8 mouse cellular contexts compared by ENCODE assay signal in the genomic region with DNA sequence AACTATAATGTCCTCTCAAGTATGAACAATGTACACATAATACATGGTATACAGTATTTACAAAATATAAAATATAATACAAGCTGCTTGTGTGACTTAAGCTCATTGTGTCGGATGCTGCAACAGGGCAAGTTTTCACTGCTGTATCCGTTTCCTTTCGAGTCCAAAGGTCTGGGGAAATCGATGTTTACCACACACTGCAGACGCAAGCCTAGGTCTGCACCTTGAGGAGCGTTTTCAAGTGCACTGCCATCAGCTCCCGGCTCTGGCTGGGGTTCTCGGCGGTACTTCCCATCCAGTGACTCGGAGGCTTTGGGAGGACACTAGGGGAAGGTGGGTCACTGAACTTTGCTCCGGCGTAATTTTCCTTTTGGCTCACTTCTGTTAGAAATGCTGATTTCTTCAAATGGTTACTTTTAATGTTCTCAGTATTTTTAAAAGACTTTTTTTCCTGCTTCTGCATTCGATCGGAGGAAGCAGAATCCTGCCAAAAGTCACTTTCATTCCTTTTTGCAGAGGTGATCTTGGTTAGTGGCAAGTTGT. TPM values are rescaled to one million over a fixed set of nuclear protein-coding genes. Genes with fewer than 3 reads are reported as not detected.
DNase-seq lines count a peak whose midpoint lies in the region; ATAC-seq and TF ChIP-seq lines count a peak whose summit lies in the region.

No protein-coding gene starts in this region.

- WGBS in hindbrain, embryonic 10.5 days, result 94% methylated on average over 14 of the region's 14 CpGs
- WGBS in hindbrain, embryonic 11.5 days, result 95% methylated on average over 14 of the region's 14 CpGs
- WGBS in embryonic facial prominence, embryonic 12.5 days, result 88% methylated on average over 14 of the region's 14 CpGs
- WGBS in hindbrain, postnatal 0 days, result 86% methylated on average over 14 of the region's 14 CpGs
- 92% methylated on average over 14 of the region's 14 CpGs for WGBS in midbrain, embryonic 14.5 days

- no peak overlapping the region for H3K9ac ChIP-seq in hindbrain, embryonic 11.5 days (ENCODE audit: low read depth, low read length)
- no peak overlapping the region for H3K9ac ChIP-seq in embryonic facial prominence, embryonic 12.5 days
- H3K9ac ChIP-seq in hindbrain, postnatal 0 days (replicated peaks; ENCODE audit: low read length), result no peak overlapping the region
- no peak overlapping the region for H3K9ac ChIP-seq in midbrain, embryonic 14.5 days (replicated peaks; ENCODE audit: low read length)

- H3K4me3 ChIP-seq in hindbrain, embryonic 10.5 days, result peak overlapping the region; percentile 99; the same call in 1 of the 2 replicates
- H3K4me3 ChIP-seq in hindbrain, embryonic 11.5 days (ENCODE audit: low read depth, low read length), result no peak overlapping the region
- no peak overlapping the region for H3K4me3 ChIP-seq in embryonic facial prominence, embryonic 12.5 days
- peak overlapping the region; percentile 98; the same call in 1 of the 2 replicates for H3K4me3 ChIP-seq in hindbrain, postnatal 0 days (ENCODE audit: low read length)
- H3K4me3 ChIP-seq in midbrain, embryonic 14.5 days (replicated peaks; ENCODE audit: low read depth, low read length), result peak overlapping the region; percentile 100

- peaks cover 43% of the 10 kb centered on the region for H3K36me3 ChIP-seq in hindbrain, embryonic 10.5 days
- peaks cover 5% of the 10 kb centered on the region; the same call in 1 of the 2 replicates for H3K36me3 ChIP-seq in hindbrain, embryonic 11.5 days (ENCODE audit: control insufficient read depth, insufficient read depth, low read length)
- peaks cover 37% of the 10 kb centered on the region for H3K36me3 ChIP-seq in embryonic facial prominence, embryonic 12.5 days
- peaks cover 11% of the 10 kb centered on the region; the same call in 1 of the 2 replicates for H3K36me3 ChIP-seq in hindbrain, postnatal 0 days (ENCODE audit: insufficient read depth, low read length)
- peaks cover 34% of the 10 kb centered on the region for H3K36me3 ChIP-seq in midbrain, embryonic 14.5 days (ENCODE audit: control insufficient read depth, insufficient read depth, low read length)

- H3K9me3 ChIP-seq in hindbrain, embryonic 10.5 days, result no peaks in the 10 kb centered on the region
- no peaks in the 10 kb centered on the region for H3K9me3 ChIP-seq in hindbrain, embryonic 11.5 days (ENCODE audit: control insufficient read depth, low read length)
- H3K9me3 ChIP-seq in embryonic facial prominence, embryonic 12.5 days, result no peaks in the 10 kb centered on the region
- H3K9me3 ChIP-seq in hindbrain, postnatal 0 days (ENCODE audit: low read length), result no peaks in the 10 kb centered on the region
- H3K9me3 ChIP-seq in midbrain, embryonic 14.5 days (ENCODE audit: control insufficient read depth, low read length), result no peaks in the 10 kb centered on the region

- TF ChIP-seq CTCF in hindbrain, postnatal 0 days (IDR thresholded peaks at IDR 0.05; ENCODE audit: low read depth), result no peak

- H3K27ac ChIP-seq in hindbrain, embryonic 10.5 days, result no peak overlapping the region
- H3K27ac ChIP-seq in hindbrain, embryonic 11.5 days (ENCODE audit: low read depth, low read length), result no peak overlapping the region
- no peak overlapping the region for H3K27ac ChIP-seq in embryonic facial prominence, embryonic 12.5 days
- no peak overlapping the region for H3K27ac ChIP-seq in hindbrain, postnatal 0 days
- H3K27ac ChIP-seq in midbrain, embryonic 14.5 days (replicated peaks; ENCODE audit: low read depth, low read length), result no peak overlapping the region

- H3K4me2 ChIP-seq in hindbrain, embryonic 11.5 days (replicated peaks; ENCODE audit: low read depth, low read length), result no peak overlapping the region; the same call in 1 of the 2 replicates
- peak overlapping the region; percentile 64 for H3K4me2 ChIP-seq in embryonic facial prominence, embryonic 12.5 days (replicated peaks)
- H3K4me2 ChIP-seq in hindbrain, postnatal 0 days (ENCODE audit: low read depth, low read length), result peak overlapping the region; percentile 52
- peak overlapping the region; percentile 66 for H3K4me2 ChIP-seq in midbrain, embryonic 14.5 days (ENCODE audit: low read length)

- no peak for DNase-seq in hindbrain, embryonic 10.5 days (ENCODE audit: low spot score)
- no peak for DNase-seq in hindbrain, embryonic 11.5 days (ENCODE audit: low spot score)
- DNase-seq in hindbrain, postnatal 0 days (ENCODE audit: low spot score), result no peak
- DNase-seq in midbrain, embryonic 14.5 days, result no peak
- DNase-seq in frontal cortex, postnatal 14 days (ENCODE audit: low spot score in 2 of 2), result no peak
- DNase-seq in cerebellum, adult 9-10 months, result no peak
- DNase-seq in testis, postnatal 14 days (ENCODE audit: low spot score), result no peak

- peaks cover 23% of the 10 kb centered on the region for H3K4me1 ChIP-seq in hindbrain, embryonic 10.5 days (replicated peaks)
- no peaks in the 10 kb centered on the region for H3K4me1 ChIP-seq in hindbrain, embryonic 11.5 days (replicated peaks; ENCODE audit: control insufficient read depth, insufficient read depth, low read length)
- H3K4me1 ChIP-seq in embryonic facial prominence, embryonic 12.5 days, result 0 out of 2 replicates have a peak, but pooled peaks cover 14% of the 10 kb centered on the region
- no peaks in the 10 kb centered on the region for H3K4me1 ChIP-seq in hindbrain, postnatal 0 days (ENCODE audit: insufficient read depth, low read length)
- H3K4me1 ChIP-seq in midbrain, embryonic 14.5 days (ENCODE audit: control insufficient read depth, insufficient read depth, low read length), result peaks cover 20% of the 10 kb centered on the region

- H3K27me3 ChIP-seq in hindbrain, embryonic 10.5 days (ENCODE audit: insufficient read depth, poor library complexity, severe bottlenecking), result no peaks in the 10 kb centered on the region
- H3K27me3 ChIP-seq in hindbrain, embryonic 11.5 days (ENCODE audit: control insufficient read depth, insufficient read depth, low read length), result no peaks in the 10 kb centered on the region
- H3K27me3 ChIP-seq in embryonic facial prominence, embryonic 12.5 days, result no peaks in the 10 kb centered on the region
- no peaks in the 10 kb centered on the region for H3K27me3 ChIP-seq in hindbrain, postnatal 0 days (ENCODE audit: insufficient read depth, low read length)
- no peaks in the 10 kb centered on the region for H3K27me3 ChIP-seq in midbrain, embryonic 14.5 days (ENCODE audit: control insufficient read depth, insufficient read depth, low read length)

- ATAC-seq in hindbrain, embryonic 11.5 days (ENCODE audit: low FRiP score), result no peak
- ATAC-seq in embryonic facial prominence, embryonic 12.5 days (ENCODE audit: insufficient number of reproducible peaks, insufficient read depth, low FRiP score, low TSS enrichment), result no peak
- ATAC-seq in hindbrain, postnatal 0 days, result no peak
- ATAC-seq in midbrain, embryonic 14.5 days (ENCODE audit: low FRiP score, low TSS enrichment), result no peak

RNA-seq across cellular contexts. Expression of a gene that starts 37.1 kb away (rescaled TPM):
- 3.7 and 7.1 TPM in 2 replicates for polyA plus RNA-seq in hindbrain, embryonic 10.5 days (2016; fragmentation: Nextera tagmentation; extraction: Ambion mirVana)
- polyA plus RNA-seq in hindbrain, embryonic 11.5 days (2014; fragmentation: Nextera tagmentation; extraction: Ambion mirVana), result 10.4 and 12.9 TPM in 2 replicates
- 14.9 and 15.5 TPM in 2 replicates for polyA plus RNA-seq in embryonic facial prominence, embryonic 12.5 days (2016; fragmentation: Nextera tagmentation; extraction: Ambion mirVana)
- total RNA-seq in hindbrain, postnatal 0 days (2014; rRNA removed), result 53.6 and 56.6 TPM in 2 replicates
- polyA plus RNA-seq in hindbrain, postnatal 0 days (2015; fragmentation: Nextera tagmentation; extraction: Ambion mirVana), result 59.5 and 64.9 TPM in 2 replicates
- 54.4 and 63.4 TPM in 2 replicates for polyA plus RNA-seq in midbrain, embryonic 14.5 days (2014; fragmentation: Nextera tagmentation; extraction: Ambion mirVana)

RNA-seq across cellular contexts. Expression of a gene that starts 44.0 kb away (rescaled TPM):
- polyA plus RNA-seq in hindbrain, embryonic 10.5 days (2016; fragmentation: Nextera tagmentation; extraction: Ambion mirVana), result 71.5 and 80.4 TPM in 2 replicates
- 84.3 and 89.4 TPM in 2 replicates for polyA plus RNA-seq in hindbrain, embryonic 11.5 days (2014; fragmentation: Nextera tagmentation; extraction: Ambion mirVana)
- 127 and 137 TPM in 2 replicates for polyA plus RNA-seq in embryonic facial prominence, embryonic 12.5 days (2016; fragmentation: Nextera tagmentation; extraction: Ambion mirVana)
- 60.5 and 84.9 TPM in 2 replicates for total RNA-seq in hindbrain, postnatal 0 days (2014; rRNA removed)
- 46.9 and 49.8 TPM in 2 replicates for polyA plus RNA-seq in hindbrain, postnatal 0 days (2015; fragmentation: Nextera tagmentation; extraction: Ambion mirVana)
- polyA plus RNA-seq in midbrain, embryonic 14.5 days (2014; fragmentation: Nextera tagmentation; extraction: Ambion mirVana), result 73.5 and 83.2 TPM in 2 replicates

RNA-seq across cellular contexts. Expression of a gene that starts 56.4 kb away (rescaled TPM):
- 1.1 and 1.2 TPM in 2 replicates for polyA plus RNA-seq in hindbrain, embryonic 10.5 days (2016; fragmentation: Nextera tagmentation; extraction: Ambion mirVana)
- 0.54 and 1.2 TPM in 2 replicates for polyA plus RNA-seq in hindbrain, embryonic 11.5 days (2014; fragmentation: Nextera tagmentation; extraction: Ambion mirVana)
- 2.1 TPM in 2 replicates for polyA plus RNA-seq in embryonic facial prominence, embryonic 12.5 days (2016; fragmentation: Nextera tagmentation; extraction: Ambion mirVana)
- 12.1 and 13.2 TPM in 2 replicates for total RNA-seq in hindbrain, postnatal 0 days (2014; rRNA removed)
- polyA plus RNA-seq in hindbrain, postnatal 0 days (2015; fragmentation: Nextera tagmentation; extraction: Ambion mirVana), result 3.4 and 3.6 TPM in 2 replicates
- 1.9 and 2.3 TPM in 2 replicates for polyA plus RNA-seq in midbrain, embryonic 14.5 days (2014; fragmentation: Nextera tagmentation; extraction: Ambion mirVana)

Comparison
In these comparisons a context has a peak if more than half of its experiments do, and no peak if none do; other contexts are left out.
1. H3K4me3 ChIP-seq: peak in hindbrain, embryonic 10.5 days (single experiment), hindbrain, postnatal 0 days (single experiment) and midbrain, embryonic 14.5 days (single experiment); none in hindbrain, embryonic 11.5 days (single experiment) and embryonic facial prominence, embryonic 12.5 days (single experiment).